Mouse (Mus musculus) spleen, postnatal 14 days (tissue): ENCODE results near the gene Ascl5.

Experiments
- DNase-seq, 2 experiments: peaks; one replicate each; pipeline ENCODE4 v3.0.0; 2021 to 2022; ENCODE audit warnings: low spot score in 2 of 2

The Ascl5 gene

GRCm38 (mm10) chr1:136051465-136051864 is 861 bp downstream of the Ascl5 start:
- DNase-seq = no peak

- no peak for DNase-seq
Observed at GRCm38 (mm10) chr1:136052547-136052946, 1.9 kb downstream of the Ascl5 start, which contains the start of gene Cacna1s. Gene Cacna1s (plus strand): TSS chr1:136052750.

GRCm38 (mm10) chr1:136055771-136056170 is 5.2 kb downstream of the Ascl5 start:
- DNase-seq = no peak

DNA sequence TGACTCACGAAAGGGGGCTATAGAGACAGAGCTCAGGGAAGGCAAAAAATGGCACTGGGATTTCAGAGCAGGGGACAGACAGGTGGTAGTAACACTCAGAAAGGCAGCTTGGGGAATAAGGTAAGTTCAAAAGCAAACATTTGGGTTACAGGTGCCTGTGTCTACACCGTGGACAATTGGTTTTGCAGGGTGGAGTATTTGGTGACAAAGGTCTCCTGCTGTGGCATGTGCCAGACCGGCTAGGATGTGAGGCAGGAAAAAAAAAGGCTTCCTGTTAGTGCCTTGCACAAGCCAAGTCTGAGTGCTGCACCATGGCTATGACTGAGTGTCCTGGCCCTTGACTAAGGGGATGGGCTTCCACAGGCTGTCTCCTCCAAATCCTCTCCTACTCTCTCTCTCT is 8.0 kb downstream of the Ascl5 start:
- no peak for DNase-seq

GRCm38 (mm10) chr1:136061041-136061789 is 10.6 kb downstream of the Ascl5 start:
- peak; percentile 22 to 47 for DNase-seq

- no peak for DNase-seq
Observed at GRCm38 (mm10) chr1:136061790-136062141, 11.2 kb downstream of the Ascl5 start.

DNA sequence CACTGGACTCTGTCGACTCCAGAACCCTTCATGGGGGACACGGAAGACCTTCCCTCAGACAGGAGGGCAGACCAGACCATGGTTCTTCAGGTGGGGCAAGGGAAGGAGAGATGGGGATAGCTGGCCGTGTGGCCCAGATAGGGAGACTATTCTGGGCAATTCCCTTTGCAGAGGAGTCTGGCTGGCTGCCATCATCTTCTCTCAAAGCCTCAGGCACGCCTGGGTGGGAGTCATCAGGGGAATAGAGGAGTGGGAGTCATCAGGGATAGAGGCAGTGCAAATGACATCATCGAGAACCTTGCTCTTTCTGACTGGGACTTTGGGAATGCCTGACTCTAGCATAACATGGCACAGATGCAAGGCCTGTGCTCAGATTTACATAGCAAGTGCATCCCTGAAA is 13.4 kb downstream of the Ascl5 start:
- DNase-seq = no peak

- no peak for DNase-seq
Observed at GRCm38 (mm10) chr1:136066621-136067020, 16.0 kb downstream of the Ascl5 start.

DNA sequence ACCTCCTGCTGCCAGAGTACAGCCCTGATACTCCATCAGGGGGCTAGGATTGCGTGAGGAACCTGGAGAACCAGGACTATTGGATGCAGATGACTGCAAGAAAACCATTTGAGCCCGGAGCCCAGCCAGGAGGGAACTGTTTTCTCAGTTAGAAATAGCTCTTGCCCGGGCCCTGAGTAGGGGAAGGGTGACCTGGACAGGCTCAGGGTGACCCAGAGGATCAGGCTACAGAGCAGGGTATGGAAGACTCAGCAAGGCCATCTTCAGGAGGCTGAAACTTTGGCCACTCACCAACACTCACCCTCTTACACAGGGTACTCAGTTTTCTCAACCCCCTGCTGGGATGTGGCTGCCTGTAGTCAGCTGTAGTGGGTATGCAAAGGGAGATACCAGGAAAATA is 17.0 kb downstream of the Ascl5 start:
- no peak for DNase-seq

- no peak for DNase-seq
Observed at GRCm38 (mm10) chr1:136076086-136076485, 25.5 kb downstream of the Ascl5 start.

DNA sequence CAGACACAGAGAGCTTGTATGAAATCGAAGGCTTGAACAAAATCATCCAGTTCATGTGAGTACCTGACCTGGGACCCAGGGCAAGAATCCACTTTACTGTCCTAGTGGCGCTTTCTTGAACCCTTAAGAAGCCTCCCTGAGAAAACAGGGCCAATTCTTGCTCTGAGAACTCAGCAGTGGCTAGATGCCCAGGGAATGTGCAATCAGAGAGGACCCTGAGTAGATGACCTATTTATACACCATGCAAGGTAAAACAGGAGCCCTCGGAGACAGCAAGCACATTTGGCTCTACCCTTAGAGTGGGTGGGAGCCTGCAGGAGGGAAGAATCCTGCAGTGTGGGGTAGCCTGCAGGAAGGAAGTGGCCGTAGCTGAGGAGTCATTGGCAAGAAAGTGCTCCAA is 27.1 kb downstream of the Ascl5 start:
- DNase-seq = no peak

DNA sequence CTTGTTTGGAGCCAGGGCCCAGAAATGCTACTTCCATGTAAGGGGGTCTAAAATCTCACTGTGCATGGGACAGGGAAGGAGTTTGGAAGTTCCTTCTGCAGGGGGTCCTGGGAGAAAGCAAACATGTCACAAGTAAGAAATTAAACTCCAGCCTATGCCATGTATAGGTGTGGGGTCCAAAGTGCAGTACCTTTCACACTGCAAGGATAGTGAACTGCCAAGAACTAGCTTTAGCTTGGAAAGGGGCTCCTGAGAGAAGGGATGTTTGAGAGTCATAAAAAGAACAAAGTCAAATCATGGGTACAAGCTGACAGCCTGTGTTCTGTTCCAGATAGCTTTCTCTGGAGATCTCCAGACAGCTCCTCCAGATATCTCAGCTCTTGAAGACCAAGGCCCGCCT is 30.6 kb downstream of the Ascl5 start:
- DNase-seq = no peak

GRCm38 (mm10) chr1:136085988-136086685 is 35.5 kb downstream of the Ascl5 start:
- no peak for DNase-seq

DNA sequence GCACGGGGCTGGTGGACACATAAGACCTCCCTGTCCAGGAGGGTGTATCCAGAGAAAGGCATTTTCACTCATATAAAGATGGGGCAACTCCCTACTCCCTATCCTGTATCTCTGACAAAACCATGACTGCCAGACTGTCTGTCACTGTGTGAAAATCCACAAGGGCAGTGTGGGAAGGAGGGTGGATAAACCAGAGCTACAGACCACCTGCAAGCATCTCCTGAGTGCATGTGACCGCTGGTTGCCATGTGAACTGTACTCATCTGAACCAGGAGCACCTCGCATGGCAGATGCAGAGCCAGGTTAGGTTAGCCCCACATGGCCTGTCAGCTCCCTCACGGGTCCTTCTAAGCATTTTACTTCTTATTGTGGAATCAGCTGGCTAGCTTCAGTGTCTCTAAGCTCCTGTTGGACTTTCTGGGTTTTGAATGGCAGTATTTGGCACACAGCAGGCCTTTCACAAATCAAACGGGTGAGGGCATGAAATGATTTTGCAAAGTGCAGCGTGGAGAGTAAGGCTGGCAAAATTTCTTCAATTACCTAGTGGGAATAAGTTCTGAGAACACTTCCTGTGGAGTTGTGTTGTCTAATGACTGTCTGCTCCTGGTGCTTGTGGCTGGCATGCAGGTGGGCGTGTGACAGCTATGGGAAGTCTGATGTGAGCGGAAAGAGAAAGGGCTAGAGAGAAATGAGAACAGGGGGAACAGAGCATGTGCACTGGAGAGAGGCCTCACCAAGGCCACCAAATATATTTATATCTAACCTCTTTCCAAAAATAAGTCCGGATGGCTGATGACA is 39.0 kb downstream of the Ascl5 start:
- DNase-seq = no peak

- no peak for DNase-seq
Observed at GRCm38 (mm10) chr1:136093726-136094125, 43.1 kb downstream of the Ascl5 start.

GRCm38 (mm10) chr1:136094807-136095206 is 44.2 kb downstream of the Ascl5 start:
- DNase-seq = no peak
